ENCODE assay signal across 9 mouse cellular contexts in genomic region chrX:71623843-71624242, GRCm38 (mm10). TPM values are rescaled to one million over a fixed set of nuclear protein-coding genes. Genes with fewer than 3 reads are reported as not detected.
A peak's percentile ranks its signal among the peaks of the same experiment; 100 is the strongest.
DNase-seq lines count a peak whose midpoint lies in the region; ATAC-seq and TF ChIP-seq lines count a peak whose summit lies in the region.
"Had no signal": no experiment of that assay in that cellular context is flagged by ENCODE, and none has a peak within 500 bp of the region (broad histone marks: within the 10 kb centered on the region; RNA-seq: fewer than 3 reads in every experiment).

No protein-coding gene starts in this region.

- no peak for DNase-seq in heart, postnatal 0 days (ENCODE audit: low spot score)
- DNase-seq in heart, adult 8-10 months (ENCODE audit: low spot score) = no peak
- DNase-seq in right cerebral cortex, postnatal 25 days = peak; percentile 8
- DNase-seq in right cerebral cortex, adult 18-20 months = no peak
- DNase-seq in adrenal gland, postnatal 36 days = peak; percentile 59 to 64
- peak; percentile 64 to 76 for DNase-seq in kidney, postnatal 4 days
- DNase-seq in splenic B cell, adult 2 months (ENCODE audit: low read depth, low spot score) = peak; percentile 20
- no peak for DNase-seq in heart, adult 11 months

- TF ChIP-seq CTCF in heart, postnatal 0 days (IDR thresholded peaks at IDR 0.05; ENCODE audit: low read depth) = peak; percentile 34; the same call in 1 of the 2 replicates

- no peaks in the 10 kb centered on the region for H3K27me3 ChIP-seq in heart, postnatal 0 days (ENCODE audit: control insufficient read depth, insufficient read depth, low read length)
- no peaks in the 10 kb centered on the region for H3K27me3 ChIP-seq in splenic B cell, adult 2 months (ENCODE audit: control insufficient read depth, insufficient read depth, low read length, poor library complexity, severe bottlenecking)
- H3K27me3 ChIP-seq: embryonic facial prominence, embryonic 15.5 days had no signal

- no peak for TF ChIP-seq EP300 in heart, postnatal 0 days (IDR thresholded peaks at IDR 0.05; ENCODE audit: low read depth)

- H3K9me3 ChIP-seq in heart, postnatal 0 days (replicated peaks; ENCODE audit: control insufficient read depth, low read length) = no peaks in the 10 kb centered on the region
- H3K9me3 ChIP-seq: embryonic facial prominence, embryonic 15.5 days had no signal

- no peak overlapping the region for H3K4me3 ChIP-seq in heart, postnatal 0 days (ENCODE audit: low read depth, low read length)
- H3K4me3 ChIP-seq: embryonic facial prominence, embryonic 15.5 days had no signal

- no peaks in the 10 kb centered on the region for H3K4me1 ChIP-seq in heart, postnatal 0 days (ENCODE audit: control insufficient read depth, insufficient read depth)
- H3K4me1 ChIP-seq: embryonic facial prominence, embryonic 15.5 days had no signal

- no peaks in the 10 kb centered on the region for H3K36me3 ChIP-seq in heart, postnatal 0 days (replicated peaks; ENCODE audit: control insufficient read depth, insufficient read depth, low read length)
- H3K36me3 ChIP-seq in splenic B cell, adult 2 months (ENCODE audit: control insufficient read depth, insufficient read depth, low read length, poor library complexity, severe bottlenecking) = no peaks in the 10 kb centered on the region
- H3K36me3 ChIP-seq: embryonic facial prominence, embryonic 15.5 days had no signal

- H3K4me2 ChIP-seq in heart, postnatal 0 days (ENCODE audit: low read depth, low read length) = no peak overlapping the region
- H3K4me2 ChIP-seq: embryonic facial prominence, embryonic 15.5 days had no signal

- no peak overlapping the region for H3K27ac ChIP-seq in heart, postnatal 0 days (ENCODE audit: low read depth)
- H3K27ac ChIP-seq: embryonic facial prominence, embryonic 15.5 days had no signal

- no peak overlapping the region for H3K9ac ChIP-seq in heart, postnatal 0 days (replicated peaks; ENCODE audit: low read depth, low read length)
- H3K9ac ChIP-seq: embryonic facial prominence, embryonic 15.5 days had no signal

- WGBS in heart, postnatal 0 days = 25% methylated on average over 1 of the region's 1 CpGs

- no peak for ATAC-seq in heart, postnatal 0 days (ENCODE audit: insufficient read depth, low read depth)

RNA-seq across cellular contexts. Expression of gene Gpr50, which starts 39.6 kb away (rescaled TPM):
- total RNA-seq in heart, postnatal 0 days (2014; rRNA removed; ENCODE audit: low replicate concordance) = not detected in 2 replicates
- polyA plus RNA-seq in heart, postnatal 0 days (2015; fragmentation: Nextera tagmentation; extraction: Ambion mirVana) = 0.14 TPM in 1 of 2 replicates, not detected in the other
- total RNA-seq in heart, adult 8-10 months (2022) = not detected
- total RNA-seq in adrenal gland, postnatal 36 days (2021) = not detected

Comparison
In these comparisons a context has a peak if more than half of its experiments do, and no peak if none do; other contexts are left out.
1. DNase-seq: peak in right cerebral cortex, postnatal 25 days (single experiment), adrenal gland, postnatal 36 days (2 of 2), kidney, postnatal 4 days (2 of 2) and splenic B cell, adult 2 months (single experiment); none in heart, postnatal 0 days (single experiment), heart, adult 8-10 months (single experiment), right cerebral cortex, adult 18-20 months (single experiment) and heart, adult 11 months (single experiment).